12 mouse cellular contexts compared by ENCODE assay signal in genomic region chr8:123761883-123762270, GRCm38 (mm10). TPM values are rescaled to one million over a fixed set of nuclear protein-coding genes. Genes with fewer than 3 reads are reported as not detected.
A peak's percentile ranks its signal among the peaks of the same experiment; 100 is the strongest.
DNase-seq lines count a peak whose midpoint lies in the region; ATAC-seq and TF ChIP-seq lines count a peak whose summit lies in the region.
"Had no signal": no experiment of that assay in that cellular context is flagged by ENCODE, and none has a peak within 500 bp of the region (broad histone marks: within the 10 kb centered on the region; RNA-seq: fewer than 3 reads in every experiment).

No protein-coding gene starts in this region.

- peaks cover 47% of the 10 kb centered on the region for H3K4me1 ChIP-seq in heart, embryonic 12.5 days (replicated peaks)
- H3K4me1 ChIP-seq in limb, embryonic 12.5 days (replicated peaks): peaks cover 39% of the 10 kb centered on the region
- peaks cover 32% of the 10 kb centered on the region for H3K4me1 ChIP-seq in limb, embryonic 10.5 days
- H3K4me1 ChIP-seq in ES-Bruce4 (ENCODE audit: control insufficient read depth, insufficient read depth, low read length): peaks cover 12% of the 10 kb centered on the region
- H3K4me1 ChIP-seq in limb, embryonic 13.5 days: peaks cover 39% of the 10 kb centered on the region
- peaks cover 42% of the 10 kb centered on the region for H3K4me1 ChIP-seq in kidney, embryonic 15.5 days

- no peak for TF ChIP-seq POLR2A in ES-Bruce4 (IDR thresholded peaks at IDR 0.05; ENCODE audit: insufficient read depth, low read length)

- WGBS in heart, embryonic 12.5 days: 35% methylated on average over 4 of the region's 4 CpGs
- WGBS in limb, embryonic 12.5 days: 35% methylated on average over 4 of the region's 4 CpGs
- 46% methylated on average over 4 of the region's 4 CpGs for WGBS in limb, embryonic 10.5 days
- 23% methylated on average over 4 of the region's 4 CpGs for WGBS in limb, embryonic 13.5 days
- 25% methylated on average over 4 of the region's 4 CpGs for WGBS in kidney, embryonic 15.5 days

- TF ChIP-seq EP300 in ES-Bruce4 (IDR thresholded peaks at IDR 0.05; ENCODE audit: insufficient read depth, low read depth, low read length): no peak

- peaks cover 3% of the 10 kb centered on the region for H3K27me3 ChIP-seq in heart, embryonic 12.5 days (replicated peaks)
- H3K27me3 ChIP-seq in limb, embryonic 12.5 days: no peaks in the 10 kb centered on the region
- no peaks in the 10 kb centered on the region for H3K27me3 ChIP-seq in limb, embryonic 10.5 days (ENCODE audit: low read depth, poor library complexity, severe bottlenecking)
- no peaks in the 10 kb centered on the region for H3K27me3 ChIP-seq in ES-Bruce4 (ENCODE audit: control insufficient read depth, insufficient read depth, low read length, poor library complexity, severe bottlenecking)
- H3K27me3 ChIP-seq in limb, embryonic 13.5 days: peaks cover 12% of the 10 kb centered on the region; the same call in 1 of the 2 replicates
- 0 out of 2 replicates have a peak, but pooled peaks cover 14% of the 10 kb centered on the region for H3K27me3 ChIP-seq in kidney, embryonic 15.5 days
- H3K27me3 ChIP-seq: embryonic facial prominence, embryonic 15.5 days; midbrain, embryonic 15.5 days had no signal

- H3K4me2 ChIP-seq in heart, embryonic 12.5 days: no peak overlapping the region
- no peak overlapping the region for H3K4me2 ChIP-seq in limb, embryonic 12.5 days
- H3K4me2 ChIP-seq in limb, embryonic 13.5 days (replicated peaks): peak overlapping the region; percentile 25; the same call in 1 of the 2 replicates
- no peak overlapping the region for H3K4me2 ChIP-seq in kidney, embryonic 15.5 days
- H3K4me2 ChIP-seq: embryonic facial prominence, embryonic 15.5 days; midbrain, embryonic 15.5 days had no signal

- DNase-seq in heart, adult 18-20 months: no peak
- no peak for DNase-seq in limb, embryonic 10.5 days (ENCODE audit: low spot score)
- DNase-seq: B cell, adult 2 months; thymus, postnatal 4 days had no signal

- H3K4me3 ChIP-seq in heart, embryonic 12.5 days: no peak overlapping the region
- H3K4me3 ChIP-seq in limb, embryonic 12.5 days (replicated peaks): no peak overlapping the region
- no peak overlapping the region for H3K4me3 ChIP-seq in limb, embryonic 10.5 days
- H3K4me3 ChIP-seq in ES-Bruce4 (ENCODE audit: low read depth, low read length): no peak overlapping the region
- H3K4me3 ChIP-seq in limb, embryonic 13.5 days: no peak overlapping the region
- H3K4me3 ChIP-seq in kidney, embryonic 15.5 days (replicated peaks): no peak overlapping the region
- H3K4me3 ChIP-seq: embryonic facial prominence, embryonic 15.5 days; midbrain, embryonic 15.5 days had no signal

- peak overlapping the region; percentile 67 for H3K27ac ChIP-seq in heart, embryonic 12.5 days (ENCODE audit: poor library complexity, severe bottlenecking)
- H3K27ac ChIP-seq in limb, embryonic 12.5 days: no peak overlapping the region
- H3K27ac ChIP-seq in limb, embryonic 10.5 days: no peak overlapping the region
- peak overlapping the region; percentile 80 for H3K27ac ChIP-seq in ES-Bruce4 (ENCODE audit: insufficient read depth, low read length)
- no peak overlapping the region for H3K27ac ChIP-seq in limb, embryonic 13.5 days
- H3K27ac ChIP-seq in kidney, embryonic 15.5 days: no peak overlapping the region
- H3K27ac ChIP-seq: embryonic facial prominence, embryonic 15.5 days had no signal

- H3K9ac ChIP-seq in heart, embryonic 12.5 days: no peak overlapping the region
- 0 out of 2 replicates have a peak overlapping the region, but pooled peaks have one; percentile 2 for H3K9ac ChIP-seq in limb, embryonic 12.5 days (replicated peaks)
- peak overlapping the region; percentile 77; the same call in 1 of the 2 replicates for H3K9ac ChIP-seq in ES-Bruce4 (ENCODE audit: low read depth, poor library complexity, severe bottlenecking)
- no peak overlapping the region for H3K9ac ChIP-seq in limb, embryonic 13.5 days
- H3K9ac ChIP-seq in kidney, embryonic 15.5 days: no peak overlapping the region
- H3K9ac ChIP-seq: embryonic facial prominence, embryonic 15.5 days; midbrain, embryonic 15.5 days had no signal

- no peaks in the 10 kb centered on the region for H3K36me3 ChIP-seq in heart, embryonic 12.5 days
- H3K36me3 ChIP-seq in limb, embryonic 12.5 days: no peaks in the 10 kb centered on the region
- H3K36me3 ChIP-seq in limb, embryonic 10.5 days: no peaks in the 10 kb centered on the region
- H3K36me3 ChIP-seq in ES-Bruce4 (ENCODE audit: control insufficient read depth, insufficient read depth, low read length, poor library complexity, severe bottlenecking): no peaks in the 10 kb centered on the region
- H3K36me3 ChIP-seq in limb, embryonic 13.5 days: no peaks in the 10 kb centered on the region
- no peaks in the 10 kb centered on the region for H3K36me3 ChIP-seq in kidney, embryonic 15.5 days
- H3K36me3 ChIP-seq: embryonic facial prominence, embryonic 15.5 days; G1E; midbrain, embryonic 15.5 days had no signal

- ATAC-seq in heart, embryonic 12.5 days (ENCODE audit: insufficient number of reproducible peaks, low FRiP score): no peak
- ATAC-seq in limb, embryonic 12.5 days (ENCODE audit: insufficient number of reproducible peaks, insufficient read depth, low FRiP score, low TSS enrichment, low read depth): no peak
- no peak for ATAC-seq in limb, embryonic 13.5 days (ENCODE audit: low FRiP score, low read depth)
- no peak for ATAC-seq in kidney, embryonic 15.5 days (replicated peaks; ENCODE audit: low FRiP score)
- ATAC-seq: midbrain, embryonic 15.5 days had no signal

- H3K9me3 ChIP-seq in heart, embryonic 12.5 days (replicated peaks): no peaks in the 10 kb centered on the region
- no peaks in the 10 kb centered on the region for H3K9me3 ChIP-seq in limb, embryonic 12.5 days
- no peaks in the 10 kb centered on the region for H3K9me3 ChIP-seq in limb, embryonic 10.5 days (replicated peaks)
- H3K9me3 ChIP-seq in ES-Bruce4 (replicated peaks; ENCODE audit: control insufficient read depth, insufficient read depth, low read length, poor library complexity, severe bottlenecking): no peaks in the 10 kb centered on the region
- no peaks in the 10 kb centered on the region for H3K9me3 ChIP-seq in limb, embryonic 13.5 days
- no peaks in the 10 kb centered on the region for H3K9me3 ChIP-seq in kidney, embryonic 15.5 days (replicated peaks)
- H3K9me3 ChIP-seq: embryonic facial prominence, embryonic 15.5 days; midbrain, embryonic 15.5 days had no signal

- TF ChIP-seq CTCF in ES-Bruce4 (IDR thresholded peaks at IDR 0.05; ENCODE audit: low read depth, low read length): no peak

RNA-seq across cellular contexts. Expression of gene Rab4a, which starts 43.9 kb away (rescaled TPM):
- 42.3 and 47.2 TPM in 2 replicates for polyA plus RNA-seq in heart, embryonic 12.5 days (2016; fragmentation: Nextera tagmentation; extraction: Ambion mirVana)
- 1 to 10 TPM; 8.6 to 8.9 TPM for total RNA-seq in heart, adult 18-20 months (2021)
- polyA plus RNA-seq in limb, embryonic 12.5 days (2016; fragmentation: Nextera tagmentation; extraction: Ambion mirVana): 52.4 and 56.3 TPM in 2 replicates
- polyA plus RNA-seq in limb, embryonic 10.5 days (2016; fragmentation: Nextera tagmentation; extraction: Ambion mirVana): 58.2 and 61.8 TPM in 2 replicates
- polyA plus RNA-seq in ES-Bruce4 (2011; ENCODE audit: insufficient read depth, insufficient read length, low read depth, missing spikeins): 26.1 and 32.6 TPM in 2 replicates
- 47.5 and 49.9 TPM in 2 replicates for polyA plus RNA-seq in limb, embryonic 13.5 days (2015; fragmentation: Nextera tagmentation; extraction: Ambion mirVana)
- polyA plus RNA-seq in kidney, embryonic 15.5 days (2015; fragmentation: Nextera tagmentation; extraction: Ambion mirVana): 39.6 and 44.9 TPM in 2 replicates

Comparison
In these comparisons a context has a peak if more than half of its experiments do, and no peak if none do; other contexts are left out.
1. H3K9ac ChIP-seq: peak in limb, embryonic 12.5 days (single experiment) and ES-Bruce4 (single experiment); none in heart, embryonic 12.5 days (single experiment), limb, embryonic 13.5 days (single experiment) and kidney, embryonic 15.5 days (single experiment).
2. H3K27ac ChIP-seq: peak in heart, embryonic 12.5 days (single experiment) and ES-Bruce4 (single experiment); none in limb, embryonic 12.5 days (single experiment), limb, embryonic 10.5 days (single experiment), limb, embryonic 13.5 days (single experiment) and kidney, embryonic 15.5 days (single experiment).